Mouse (Mus musculus) brain, adult 10 weeks (tissue): ENCODE measurements around the gene H2-M5. TPM values are rescaled to one million over a fixed set of nuclear protein-coding genes. Genes with fewer than 3 reads are reported as not detected.

Source experiments
- polyA plus RNA-seq: library from polyadenylated mRNA; stranded (reverse); fragments of 350-450 nt; fragmentation: Illumina TruSeq; extraction: RNeasy Lipid Tissue Mini Kit (QIAGEN cat#74804); gene quantifications from one replicate; pipeline ENCODE4 v1.2.3, GENCODE M21; 2015; ENCODE audit warnings: low read depth, low replicate concordance

H2-M5 gene
- polyA plus RNA-seq, result 1.2 TPM

GRCm38 (mm10) chr17:36989437-36989836, at the start of gene H2-M5:
TSS of gene H2-M5 (minus strand) at chr17:36989537.

GRCm38 (mm10) chr17:37022628-37023576, 33.6 kb upstream of the H2-M5 start, which contains the start of gene Mog:
TSS of gene Mog (minus strand) at chr17:37023398.

GRCm38 (mm10) chr17:37000863-37001262, 11.5 kb upstream of the H2-M5 start, which contains the start of gene Zfp57:
TSS of gene Zfp57 (plus strand) at chr17:37001163.

GRCm38 (mm10) chr17:36981221-36981813, 8.0 kb downstream of the H2-M5 start, which contains the start of gene 2410137M14Rik:
TSS of gene 2410137M14Rik (minus strand) at chr17:36981237.

GRCm38 (mm10) chr17:36957999-36958743, 31.2 kb downstream of the H2-M5 start, which contains the start of the genes Znrd1 and Znrd1as:
TSS of gene Znrd1 (minus strand) at chr17:36958559.
TSS of gene Znrd1as (plus strand) at chr17:36958592.

GRCm38 (mm10) chr17:36950981-36951947, 38.1 kb downstream of the H2-M5 start, which contains the start of gene Ppp1r11:
TSS of gene Ppp1r11 (minus strand) at chr17:36951741.

GRCm38 (mm10) chr17:36942791-36943471, 46.4 kb downstream of the H2-M5 start, which contains the start of gene Rnf39:
TSS of gene Rnf39 (plus strand) at chr17:36942918.

Other genes starting within 250 kb of the H2-M5 start
- gene H2-M10.5, start 216.6 kb downstream of the H2-M5 start, polyA plus RNA-seq, result not detected
- not detected for gene H2-M10.6, start 177.4 kb downstream of the H2-M5 start, polyA plus RNA-seq
- 18.4 TPM for gene Trim26, start 152.4 kb downstream of the H2-M5 start, polyA plus RNA-seq
- gene Trim15, start 122.3 kb downstream of the H2-M5 start, polyA plus RNA-seq, result not detected
- gene Trim10, start 120.0 kb downstream of the H2-M5 start, polyA plus RNA-seq, result not detected
- gene Trim40, start 99.4 kb downstream of the H2-M5 start, polyA plus RNA-seq, result 0.42 TPM
- gene Trim31, start 91.4 kb downstream of the H2-M5 start, polyA plus RNA-seq, result not detected
- 5.6 TPM for gene Rnf39, start 46.6 kb downstream of the H2-M5 start, polyA plus RNA-seq
- 197 TPM for gene Ppp1r11, start 37.8 kb downstream of the H2-M5 start, polyA plus RNA-seq
- 60.3 TPM for gene Znrd1, start 31.0 kb downstream of the H2-M5 start, polyA plus RNA-seq
- gene Znrd1as, start 30.9 kb downstream of the H2-M5 start, polyA plus RNA-seq, result 8.0 TPM
- 0.74 TPM for gene 2410137M14Rik, start 8.3 kb downstream of the H2-M5 start, polyA plus RNA-seq
- 12.3 TPM for gene Zfp57, start 11.6 kb upstream of the H2-M5 start, polyA plus RNA-seq
- gene Mog, start 33.9 kb upstream of the H2-M5 start, polyA plus RNA-seq, result 122 TPM
- 529 TPM for gene Gabbr1, start 56.4 kb upstream of the H2-M5 start, polyA plus RNA-seq
- gene Olfr90, start 99.0 kb upstream of the H2-M5 start, polyA plus RNA-seq, result not detected
- not detected for gene Olfr91, start 108.7 kb upstream of the H2-M5 start, polyA plus RNA-seq
- not detected for gene Olfr92, start 130.6 kb upstream of the H2-M5 start, polyA plus RNA-seq
- not detected for gene Olfr93, start 172.0 kb upstream of the H2-M5 start, polyA plus RNA-seq
- gene Ubd, start 204.4 kb upstream of the H2-M5 start, polyA plus RNA-seq, result not detected
- not detected for gene Olfr94, start 211.5 kb upstream of the H2-M5 start, polyA plus RNA-seq
- not detected for gene Olfr95, start 223.6 kb upstream of the H2-M5 start, polyA plus RNA-seq
- not detected for gene Olfr96, start 230.6 kb upstream of the H2-M5 start, polyA plus RNA-seq
- gene Olfr97, start 247.8 kb upstream of the H2-M5 start, polyA plus RNA-seq, result not detected